ENCODE assay signal across 8 mouse cellular contexts in the genomic region with DNA sequence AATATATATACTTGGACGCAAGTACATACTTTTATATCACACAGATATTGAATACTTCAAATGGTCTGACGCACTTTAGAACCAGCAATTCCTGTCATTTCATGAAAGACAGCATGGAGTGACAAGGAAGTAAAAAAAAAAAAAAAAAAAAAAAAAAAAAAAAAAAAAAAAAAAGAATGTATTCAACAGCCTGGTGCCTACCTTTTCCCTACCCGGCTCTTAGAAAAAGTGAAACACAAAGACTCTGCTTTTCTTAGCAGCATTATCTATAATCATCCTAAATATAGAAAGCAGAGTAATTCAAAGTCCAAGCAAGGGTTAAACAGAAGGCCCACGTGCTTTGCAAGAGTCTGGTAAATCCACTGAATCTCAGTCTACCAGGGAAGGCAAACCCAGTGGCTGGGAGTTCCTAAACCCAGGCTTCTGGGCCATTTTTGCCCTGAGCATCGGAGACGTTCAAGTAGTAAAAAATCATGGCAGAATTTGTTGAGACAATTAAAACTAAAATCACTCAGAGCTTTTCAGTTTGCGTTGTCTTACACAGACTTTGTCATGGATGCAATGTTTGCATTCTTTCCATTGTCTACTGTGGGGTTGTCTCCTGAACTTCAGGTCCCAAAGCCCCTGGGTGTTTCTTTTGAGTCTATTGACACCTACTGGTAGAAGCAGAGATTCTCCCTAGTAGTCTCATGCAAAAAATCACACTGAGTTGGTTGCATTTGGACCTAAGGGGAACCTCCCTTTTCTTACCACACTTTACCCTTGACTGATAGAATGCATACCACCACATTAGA.
DNase-seq lines count a peak whose midpoint lies in the region; ATAC-seq and TF ChIP-seq lines count a peak whose summit lies in the region.
"Had no signal": no experiment of that assay in that cellular context is flagged by ENCODE, and none has a peak within 500 bp of the region (broad histone marks: within the 10 kb centered on the region; RNA-seq: fewer than 3 reads in every experiment).

No protein-coding gene starts in this region.

- peak; percentile 66 for ATAC-seq in forebrain, embryonic 12.5 days (ENCODE audit: low FRiP score)
- peak; percentile 74 for ATAC-seq in midbrain, embryonic 13.5 days
- no peak for ATAC-seq in heart, embryonic 11.5 days (replicated peaks; ENCODE audit: insufficient number of reproducible peaks, low FRiP score, low TSS enrichment)

- WGBS in forebrain, embryonic 12.5 days: 41% methylated on average over 7 of the region's 7 CpGs
- WGBS in midbrain, embryonic 13.5 days: 37% methylated on average over 7 of the region's 7 CpGs
- 53% methylated on average over 7 of the region's 7 CpGs for WGBS in heart, embryonic 11.5 days (ENCODE audit: insufficient replicate concordance)

- no peak overlapping the region for H3K4me3 ChIP-seq in E14TG2a.4 (replicated peaks; ENCODE audit: low read length)
- no peak overlapping the region for H3K4me3 ChIP-seq in forebrain, embryonic 12.5 days (replicated peaks)
- no peak overlapping the region for H3K4me3 ChIP-seq in midbrain, embryonic 13.5 days (replicated peaks)
- no peak overlapping the region for H3K4me3 ChIP-seq in heart, embryonic 11.5 days (ENCODE audit: low read depth, low read length)
- H3K4me3 ChIP-seq: limb, embryonic 15.5 days had no signal

- H3K9ac ChIP-seq in forebrain, embryonic 12.5 days: no peak overlapping the region
- no peak overlapping the region for H3K9ac ChIP-seq in midbrain, embryonic 13.5 days (replicated peaks)
- no peak overlapping the region for H3K9ac ChIP-seq in heart, embryonic 11.5 days (ENCODE audit: low read depth, low read length)
- H3K9ac ChIP-seq: limb, embryonic 15.5 days had no signal

- no peaks in the 10 kb centered on the region for H3K4me1 ChIP-seq in E14TG2a.4 (replicated peaks; ENCODE audit: low read depth, low read length)
- H3K4me1 ChIP-seq in forebrain, embryonic 12.5 days: peaks cover 20% of the 10 kb centered on the region; the same call in 1 of the 2 replicates
- H3K4me1 ChIP-seq in midbrain, embryonic 13.5 days (replicated peaks): peaks cover 32% of the 10 kb centered on the region
- no peaks in the 10 kb centered on the region for H3K4me1 ChIP-seq in heart, embryonic 11.5 days (ENCODE audit: control insufficient read depth, insufficient read depth, low read length)
- H3K4me1 ChIP-seq: limb, embryonic 15.5 days had no signal

- H3K9me3 ChIP-seq in E14TG2a.4 (ENCODE audit: low read length): no peaks in the 10 kb centered on the region
- no peaks in the 10 kb centered on the region for H3K9me3 ChIP-seq in forebrain, embryonic 12.5 days
- H3K9me3 ChIP-seq in midbrain, embryonic 13.5 days: no peaks in the 10 kb centered on the region
- H3K9me3 ChIP-seq in heart, embryonic 11.5 days (replicated peaks; ENCODE audit: control insufficient read depth, low read length): no peaks in the 10 kb centered on the region
- H3K9me3 ChIP-seq: limb, embryonic 15.5 days had no signal

- peak; percentile 60 for DNase-seq in Muller cell, postnatal 12 days (ENCODE audit: inconsistent ontology term)
- no peak for DNase-seq in cerebellum, adult 11-12 months
- no peak for DNase-seq in layer of hippocampus, postnatal 10 days (ENCODE audit: low spot score in 2 of 2)

- H3K36me3 ChIP-seq in E14TG2a.4 (ENCODE audit: insufficient read depth, low read length): no peaks in the 10 kb centered on the region
- H3K36me3 ChIP-seq in forebrain, embryonic 12.5 days (replicated peaks): no peaks in the 10 kb centered on the region
- no peaks in the 10 kb centered on the region for H3K36me3 ChIP-seq in midbrain, embryonic 13.5 days
- no peaks in the 10 kb centered on the region for H3K36me3 ChIP-seq in heart, embryonic 11.5 days (ENCODE audit: control insufficient read depth, insufficient read depth, low read length)
- H3K36me3 ChIP-seq: limb, embryonic 15.5 days had no signal

- H3K27ac ChIP-seq in forebrain, embryonic 12.5 days: no peak overlapping the region
- peak overlapping the region; percentile 62; the same call in 1 of the 2 replicates for H3K27ac ChIP-seq in midbrain, embryonic 13.5 days
- H3K27ac ChIP-seq in heart, embryonic 11.5 days (ENCODE audit: low read depth, low read length): no peak overlapping the region
- H3K27ac ChIP-seq: limb, embryonic 15.5 days had no signal

- H3K4me2 ChIP-seq in forebrain, embryonic 12.5 days: no peak overlapping the region
- no peak overlapping the region for H3K4me2 ChIP-seq in midbrain, embryonic 13.5 days (replicated peaks)
- H3K4me2 ChIP-seq in heart, embryonic 11.5 days: no peak overlapping the region
- H3K4me2 ChIP-seq: limb, embryonic 15.5 days had no signal

- no peaks in the 10 kb centered on the region for H3K27me3 ChIP-seq in E14TG2a.4 (ENCODE audit: insufficient read depth, low read length)
- no peaks in the 10 kb centered on the region for H3K27me3 ChIP-seq in forebrain, embryonic 12.5 days
- H3K27me3 ChIP-seq in midbrain, embryonic 13.5 days: no peaks in the 10 kb centered on the region
- no peaks in the 10 kb centered on the region for H3K27me3 ChIP-seq in heart, embryonic 11.5 days (ENCODE audit: control insufficient read depth, insufficient read depth, low read length)
- H3K27me3 ChIP-seq: limb, embryonic 15.5 days had no signal

- peak; percentile 39 for TF ChIP-seq CTCF in E14TG2a.4 (conservative IDR thresholded peaks at IDR 0.05; ENCODE audit: low read length)
